Mouse (Mus musculus) C2C12 (cell line): ENCODE data around the gene Gm42715. TPM values are rescaled to one million over a fixed set of nuclear protein-coding genes. Genes with fewer than 3 reads are reported as not detected.
"Not testable (repeated sequence)": the region's sequence is repeated elsewhere in the genome, so short reads cannot be mapped to it uniquely, and the experiment has no call there.

Experiments used
- H3K27me3 ChIP-seq: one replicate; pipeline ENCODE4 v1.6.1; 2011; ENCODE audit not compliant: control insufficient read depth, insufficient read depth, insufficient read length
- H3K36me3 ChIP-seq: one replicate; pipeline ENCODE4 v1.6.1; 2011; ENCODE audit not compliant: control insufficient read depth, insufficient read depth
- H3K4me3 ChIP-seq: one replicate; pipeline ENCODE4 v1.5.1; 2011; ENCODE audit warnings: mild to moderate bottlenecking, control low read depth; ENCODE audit not compliant: poor library complexity, insufficient read depth, severe bottlenecking
- H3K79me2 ChIP-seq: one replicate; pipeline ENCODE4 v1.6.1; 2011; ENCODE audit not compliant: control insufficient read depth, insufficient read depth
- H3K79me3 ChIP-seq: one replicate; pipeline ENCODE4 v1.6.1; 2011; ENCODE audit warnings: low read depth, control low read depth
- H3ac ChIP-seq: one replicate; pipeline ENCODE3; 2011; ENCODE audit warnings: low read depth; ENCODE audit not compliant: control insufficient read depth, insufficient read length
- CEBPB ChIP-seq: IDR thresholded peaks from one replicate; pipeline ENCODE4 v1.6.1; 2011; ENCODE audit warnings: low read depth, mild to moderate bottlenecking, control low read depth, moderate library complexity
- CTCF ChIP-seq: IDR thresholded peaks from one replicate; pipeline ENCODE4 v1.5.1; 2011; ENCODE audit not compliant: control insufficient read depth, insufficient read depth, insufficient read length
- FOSL1 ChIP-seq: IDR thresholded peaks from one replicate; pipeline ENCODE4 v1.8.0; 2011; ENCODE audit warnings: mild to moderate bottlenecking, low read length; ENCODE audit not compliant: poor library complexity, insufficient read depth, severe bottlenecking
- MAX ChIP-seq: IDR thresholded peaks from one replicate; pipeline ENCODE4 v1.6.1; 2011; ENCODE audit warnings: mild to moderate bottlenecking, control low read depth
- MYOD1 ChIP-seq: IDR thresholded peaks from one replicate; pipeline ENCODE4 v1.6.1; 2011; ENCODE audit warnings: low read depth; ENCODE audit not compliant: control insufficient read depth, insufficient read length
- MYOG ChIP-seq: IDR thresholded peaks from one replicate; pipeline ENCODE4 v1.6.1; 2011; ENCODE audit not compliant: control insufficient read depth, insufficient read length; ENCODE audit errors: extremely low read depth
- USF1 ChIP-seq: IDR thresholded peaks from one replicate; pipeline ENCODE4 v1.6.1; 2011; ENCODE audit warnings: low read depth, mild to moderate bottlenecking, control low read depth, moderate library complexity
- polyA plus RNA-seq: library from polyadenylated mRNA; unstranded; fragments of >200 nt; fragmentation: generic; extraction: Trizol; gene quantifications from one replicate; pipeline ENCODE4 v1.2.1, GENCODE M21; 2012; ENCODE audit warnings: missing spikeins

Gm42715 gene
- polyA plus RNA-seq, 1 experiment, result 14.9 TPM

DNA sequence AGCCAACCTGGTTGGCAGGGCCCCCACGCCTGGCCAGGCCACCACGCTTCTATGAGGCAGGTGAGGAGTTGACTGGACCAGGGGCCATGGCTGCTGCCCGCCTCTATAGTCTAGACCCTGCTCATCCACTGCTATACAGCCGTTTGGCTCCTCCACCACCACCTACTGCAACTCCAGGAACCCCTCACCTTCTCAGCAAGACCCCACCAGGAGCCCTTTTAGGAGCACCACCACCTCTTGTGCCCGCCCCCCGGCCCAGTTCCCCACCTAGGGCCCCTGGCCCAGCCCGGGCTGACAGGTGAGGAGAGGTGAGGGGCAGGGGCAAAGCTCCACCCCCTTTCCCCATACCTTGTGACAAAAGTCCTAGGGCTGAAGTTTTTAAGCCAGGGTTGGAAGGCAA is 29.4 kb upstream of the Gm42715 start:
- no peak overlapping the region for H3K4me3 ChIP-seq
- H3ac ChIP-seq, result no peak overlapping the region
- no peaks in the 10 kb centered on the region for H3K79me2 ChIP-seq
- no peaks in the 10 kb centered on the region for H3K27me3 ChIP-seq
- H3K36me3 ChIP-seq, result peaks cover 40% of the 10 kb centered on the region
- H3K79me3 ChIP-seq, result no peaks in the 10 kb centered on the region
- no peak for TF ChIP-seq FOSL1
- TF ChIP-seq CTCF, result no peak
- TF ChIP-seq MAX, result no peak
- TF ChIP-seq MYOD1, result no peak
- TF ChIP-seq CEBPB, result no peak

GRCm38 (mm10) chr7:127491846-127492245 is 27.5 kb upstream of the Gm42715 start:
- no peak overlapping the region for H3ac ChIP-seq
- peaks cover 31% of the 10 kb centered on the region for H3K36me3 ChIP-seq
- H3K79me2 ChIP-seq, result no peaks in the 10 kb centered on the region
- no peak overlapping the region for H3K4me3 ChIP-seq
- H3K27me3 ChIP-seq, result no peaks in the 10 kb centered on the region
- no peaks in the 10 kb centered on the region for H3K79me3 ChIP-seq
- TF ChIP-seq MYOG, result no peak
- TF ChIP-seq CEBPB, result no peak
- no peak for TF ChIP-seq MYOD1

GRCm38 (mm10) chr7:127494648-127495047 is 24.7 kb upstream of the Gm42715 start:
- Histone ChIP-seq H3K4me3 (no peak overlapping the region), H3K79me3 (no peaks in the 10 kb centered on the region), H3ac (no peak overlapping the region), H3K79me2 (no peaks in the 10 kb centered on the region), H3K27me3 (no peaks in the 10 kb centered on the region), H3K36me3 (peaks cover 17% of the 10 kb centered on the region)
- TF ChIP-seq CTCF (no peak), MYOD1 (no peak), CEBPB (no peak), USF1 (no peak), FOSL1 (no peak)

- Histone ChIP-seq H3K79me2 (no peaks in the 10 kb centered on the region), H3K36me3 (no peaks in the 10 kb centered on the region), H3K4me3 (no peak overlapping the region), H3K27me3 (no peaks in the 10 kb centered on the region), H3K79me3 (no peaks in the 10 kb centered on the region), H3ac (no peak overlapping the region)
- TF ChIP-seq FOSL1 (no peak), USF1 (no peak), CEBPB (no peak)
These were observed 22.0 kb upstream of the Gm42715 start for GRCm38 (mm10) chr7:127497382-127497781.

DNA sequence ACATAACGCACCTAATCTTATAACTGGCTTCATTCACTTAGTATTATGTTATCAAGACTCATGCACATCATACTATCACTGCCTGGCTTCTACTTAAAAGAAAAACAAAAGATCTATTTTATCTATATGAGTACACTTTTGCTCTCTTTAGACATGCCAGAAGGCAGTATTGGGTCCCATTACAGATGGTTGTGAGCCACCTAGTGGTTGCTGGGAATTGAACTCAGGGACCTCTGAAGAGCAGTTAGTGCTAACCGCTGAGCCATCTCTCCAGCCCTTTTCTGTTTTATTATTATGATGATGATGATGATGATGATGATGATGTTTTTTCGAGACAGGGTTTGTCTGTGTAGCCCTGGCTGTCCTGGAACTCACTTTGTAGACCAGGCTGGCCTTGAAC is 21.0 kb upstream of the Gm42715 start:
- Histone ChIP-seq H3K27me3 (no peaks in the 10 kb centered on the region), H3ac (no peak overlapping the region), H3K79me3 (no peaks in the 10 kb centered on the region), H3K79me2 (no peaks in the 10 kb centered on the region), H3K36me3 (no peaks in the 10 kb centered on the region), H3K4me3 (no peak overlapping the region)
- TF ChIP-seq MYOD1, result no peak
- TF ChIP-seq USF1, result no peak
- no peak for TF ChIP-seq CEBPB
- no peak for TF ChIP-seq MYOG
- TF ChIP-seq CTCF, result no peak
- TF ChIP-seq FOSL1, result no peak
- no peak for TF ChIP-seq MAX

DNA sequence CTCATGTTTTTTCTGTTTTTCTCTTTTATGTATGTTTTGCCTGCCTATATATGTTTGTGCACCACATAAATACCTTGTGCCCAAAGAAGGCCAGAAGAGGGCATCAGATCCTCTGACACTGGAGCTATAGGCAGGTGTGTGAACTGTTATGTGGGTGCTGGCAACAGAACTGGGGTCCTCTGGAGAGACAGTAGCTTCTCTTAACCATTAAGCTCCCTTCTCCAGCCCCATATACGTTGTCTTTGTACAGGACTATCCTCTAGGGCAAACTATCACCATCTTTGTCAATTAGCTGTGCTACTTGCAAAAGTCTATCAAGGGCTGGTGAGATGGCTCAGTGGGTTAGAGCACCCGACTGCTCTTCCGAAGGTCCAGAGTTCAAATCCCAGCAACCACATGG is 11.1 kb upstream of the Gm42715 start:
- Histone ChIP-seq H3K4me3 (no peak overlapping the region), H3K27me3 (no peaks in the 10 kb centered on the region), H3ac (no peak overlapping the region), H3K79me2 (peaks cover 9% of the 10 kb centered on the region), H3K36me3 (no peaks in the 10 kb centered on the region), H3K79me3 (peaks cover 6% of the 10 kb centered on the region)
- TF ChIP-seq FOSL1, result no peak
- TF ChIP-seq CTCF, result no peak
- no peak for TF ChIP-seq MYOG
- no peak for TF ChIP-seq CEBPB
- no peak for TF ChIP-seq MYOD1
- TF ChIP-seq MAX, result no peak
- TF ChIP-seq USF1, result no peak

DNA sequence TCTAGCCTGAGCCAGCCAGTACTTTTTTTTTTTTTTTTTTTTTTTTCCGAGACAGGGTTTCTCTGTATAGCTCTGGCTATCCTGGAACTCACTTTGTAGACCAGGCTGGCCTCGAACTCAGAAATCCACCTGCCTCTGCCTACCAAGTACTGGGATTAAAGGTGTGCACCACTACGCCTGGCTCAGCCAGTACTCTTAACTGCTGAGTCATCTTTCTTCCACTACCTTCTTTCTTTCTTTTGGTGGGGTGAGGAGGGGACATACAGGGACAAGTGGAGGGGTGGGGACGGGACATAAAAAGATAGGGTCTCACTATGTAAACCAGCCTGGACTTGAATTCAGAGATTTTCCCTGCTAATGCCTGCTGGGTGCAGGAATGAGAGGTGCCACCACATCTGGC is 9.6 kb upstream of the Gm42715 start:
- H3K79me2 ChIP-seq, result peaks cover 25% of the 10 kb centered on the region
- H3K36me3 ChIP-seq, result peaks cover 12% of the 10 kb centered on the region
- not testable (repeated sequence) for H3K4me3 ChIP-seq, H3ac ChIP-seq, H3K27me3 ChIP-seq
- H3K79me3 ChIP-seq, result peaks cover 21% of the 10 kb centered on the region
